Mouse (Mus musculus): ENCODE results near the gene Pla2g5. TPM values are rescaled to one million over a fixed set of nuclear protein-coding genes. Genes with fewer than 3 reads are reported as not detected.

The Pla2g5 gene
- polyA plus RNA-seq, 1 experiment: 43.7 TPM

DNA sequence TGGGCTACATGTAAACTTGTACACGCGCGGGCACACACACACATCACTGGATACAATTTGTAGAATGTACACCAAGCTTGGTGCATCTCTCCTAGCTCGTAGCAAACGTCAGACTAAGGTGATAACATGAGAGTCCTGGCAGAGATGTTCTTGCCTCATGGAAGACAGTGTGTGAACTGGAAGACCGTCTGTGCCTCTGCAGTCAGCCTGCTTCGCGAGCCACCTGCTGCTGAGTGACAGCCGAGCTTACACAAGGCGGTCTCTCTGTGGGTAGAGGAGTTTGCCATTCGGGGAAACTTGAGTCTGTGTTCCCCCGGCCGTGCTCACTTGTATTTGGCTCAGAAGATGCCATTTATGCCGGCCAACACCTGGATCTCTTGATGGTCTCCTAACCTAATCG is 4.8 kb downstream of the Pla2g5 start:
- 70% methylated on average over 15 of the region's 15 CpGs for WGBS
- H3K4me1 ChIP-seq (ENCODE audit: control insufficient read depth, insufficient read depth, insufficient read length): no peaks in the 10 kb centered on the region
- H3K27me3 ChIP-seq (ENCODE audit: control insufficient read depth, insufficient read depth, low read length): no peaks in the 10 kb centered on the region
- no peaks in the 10 kb centered on the region for H3K36me3 ChIP-seq (ENCODE audit: control insufficient read depth, insufficient read depth, low read length)
- no peak overlapping the region for H3K27ac ChIP-seq (ENCODE audit: insufficient read depth, low read length)
- TF ChIP-seq CTCF (IDR thresholded peaks at IDR 0.05; ENCODE audit: extremely low read depth, insufficient read depth, insufficient read length, insufficient replicate concordance) (no peak), POLR2A (IDR thresholded peaks at IDR 0.05; ENCODE audit: low read depth, low read length) (no peak)
- H3K4me3 ChIP-seq (ENCODE audit: extremely low read depth, insufficient read depth, insufficient read length): no peak overlapping the region
- no peak for DNase-seq (ENCODE audit: low read depth in 1 of 2, low spot score in 2 of 2)

- no peak for TF ChIP-seq CTCF (IDR thresholded peaks at IDR 0.05; ENCODE audit: extremely low read depth, insufficient read depth, insufficient read length, insufficient replicate concordance)
- no peak for TF ChIP-seq POLR2A (IDR thresholded peaks at IDR 0.05; ENCODE audit: low read depth, low read length)
- H3K4me3 ChIP-seq (ENCODE audit: extremely low read depth, insufficient read depth, insufficient read length): no peak overlapping the region
- H3K4me1 ChIP-seq (ENCODE audit: control insufficient read depth, insufficient read depth, insufficient read length): no peaks in the 10 kb centered on the region
- 19% methylated on average over 10 of the region's 10 CpGs for WGBS
- no peak overlapping the region for H3K27ac ChIP-seq (ENCODE audit: insufficient read depth, low read length)
- DNase-seq (ENCODE audit: low read depth in 1 of 2, low spot score in 2 of 2): no peak
- H3K27me3 ChIP-seq (ENCODE audit: control insufficient read depth, insufficient read depth, low read length): no peaks in the 10 kb centered on the region
- H3K36me3 ChIP-seq (ENCODE audit: control insufficient read depth, insufficient read depth, low read length): no peaks in the 10 kb centered on the region
Measured at GRCm38 (mm10) chr4:138857576-138857975, 5.7 kb downstream of the Pla2g5 start.

GRCm38 (mm10) chr4:138856491-138856890 is 6.8 kb downstream of the Pla2g5 start:
- H3K36me3 ChIP-seq (ENCODE audit: control insufficient read depth, insufficient read depth, low read length): no peaks in the 10 kb centered on the region
- H3K27ac ChIP-seq (ENCODE audit: insufficient read depth, low read length): no peak overlapping the region
- no peaks in the 10 kb centered on the region for H3K27me3 ChIP-seq (ENCODE audit: control insufficient read depth, insufficient read depth, low read length)
- peak; percentile 60; the same call in 1 of the 2 replicates for TF ChIP-seq CTCF (IDR thresholded peaks at IDR 0.05; ENCODE audit: extremely low read depth, insufficient read depth, insufficient read length, insufficient replicate concordance)
- no peak for TF ChIP-seq POLR2A (IDR thresholded peaks at IDR 0.05; ENCODE audit: low read depth, low read length)
- WGBS: 21% methylated on average over 7 of the region's 7 CpGs
- DNase-seq (ENCODE audit: low read depth in 1 of 2, low spot score in 2 of 2): peak; percentile 20 to 37
- no peak overlapping the region for H3K4me3 ChIP-seq (ENCODE audit: extremely low read depth, insufficient read depth, insufficient read length)
- no peaks in the 10 kb centered on the region for H3K4me1 ChIP-seq (ENCODE audit: control insufficient read depth, insufficient read depth, insufficient read length)

- H3K27ac ChIP-seq (ENCODE audit: insufficient read depth, low read length): no peak overlapping the region
- no peaks in the 10 kb centered on the region for H3K4me1 ChIP-seq (ENCODE audit: control insufficient read depth, insufficient read depth, insufficient read length)
- no peak overlapping the region for H3K4me3 ChIP-seq (ENCODE audit: extremely low read depth, insufficient read depth, insufficient read length)
- WGBS: 87% methylated on average over 9 of the region's 9 CpGs
- no peaks in the 10 kb centered on the region for H3K36me3 ChIP-seq (ENCODE audit: control insufficient read depth, insufficient read depth, low read length)
- TF ChIP-seq CTCF (IDR thresholded peaks at IDR 0.05; ENCODE audit: extremely low read depth, insufficient read depth, insufficient read length, insufficient replicate concordance) (no peak), POLR2A (IDR thresholded peaks at IDR 0.05; ENCODE audit: low read depth, low read length) (no peak)
- H3K27me3 ChIP-seq (ENCODE audit: control insufficient read depth, insufficient read depth, low read length): no peaks in the 10 kb centered on the region
- no peak for DNase-seq (ENCODE audit: low read depth in 1 of 2, low spot score in 2 of 2)
Measured at GRCm38 (mm10) chr4:138855092-138855632, 8.1 kb downstream of the Pla2g5 start.

DNA sequence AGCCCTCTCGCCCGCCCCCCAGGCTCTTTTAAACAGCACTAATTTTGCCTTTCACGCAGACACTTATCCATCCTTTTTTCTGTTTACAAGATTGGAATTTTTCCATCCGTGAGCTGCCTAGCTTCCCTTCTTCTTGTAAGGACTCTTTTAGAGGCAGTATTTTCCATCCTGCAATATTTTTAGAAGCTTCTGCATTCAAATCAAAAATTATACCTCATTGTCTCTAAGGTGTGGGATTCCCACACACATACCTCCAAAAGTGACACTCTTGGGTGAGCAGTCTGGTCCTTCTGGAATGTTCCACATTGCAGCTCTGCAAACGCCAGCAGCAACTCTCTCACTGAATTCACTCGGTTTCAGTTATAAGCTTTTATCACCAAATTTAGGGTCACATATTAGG is 10.3 kb downstream of the Pla2g5 start:
- no peaks in the 10 kb centered on the region for H3K4me1 ChIP-seq (ENCODE audit: control insufficient read depth, insufficient read depth, insufficient read length)
- TF ChIP-seq POLR2A (IDR thresholded peaks at IDR 0.05; ENCODE audit: low read depth, low read length) (no peak), CTCF (IDR thresholded peaks at IDR 0.05; ENCODE audit: extremely low read depth, insufficient read depth, insufficient read length, insufficient replicate concordance) (no peak)
- H3K36me3 ChIP-seq (ENCODE audit: control insufficient read depth, insufficient read depth, low read length): no peaks in the 10 kb centered on the region
- DNase-seq (ENCODE audit: low read depth in 1 of 2, low spot score in 2 of 2): no peak
- H3K27ac ChIP-seq (ENCODE audit: insufficient read depth, low read length): no peak overlapping the region
- H3K4me3 ChIP-seq (ENCODE audit: extremely low read depth, insufficient read depth, insufficient read length): no peak overlapping the region
- 76% methylated on average over 6 of the region's 6 CpGs for WGBS
- no peaks in the 10 kb centered on the region for H3K27me3 ChIP-seq (ENCODE audit: control insufficient read depth, insufficient read depth, low read length)

GRCm38 (mm10) chr4:138851463-138851862 is 11.8 kb downstream of the Pla2g5 start:
- H3K4me1 ChIP-seq (ENCODE audit: control insufficient read depth, insufficient read depth, insufficient read length): no peaks in the 10 kb centered on the region
- TF ChIP-seq CTCF (IDR thresholded peaks at IDR 0.05; ENCODE audit: extremely low read depth, insufficient read depth, insufficient read length, insufficient replicate concordance): peak; percentile 89; the same call in 1 of the 2 replicates
- no peak for TF ChIP-seq POLR2A (IDR thresholded peaks at IDR 0.05; ENCODE audit: low read depth, low read length)
- DNase-seq (ENCODE audit: low read depth in 1 of 2, low spot score in 2 of 2): peak; percentile 12 to 36
- H3K36me3 ChIP-seq (ENCODE audit: control insufficient read depth, insufficient read depth, low read length): no peaks in the 10 kb centered on the region
- WGBS: 7% methylated on average over 4 of the region's 4 CpGs
- H3K27ac ChIP-seq (ENCODE audit: insufficient read depth, low read length): no peak overlapping the region
- H3K27me3 ChIP-seq (ENCODE audit: control insufficient read depth, insufficient read depth, low read length): no peaks in the 10 kb centered on the region
- no peak overlapping the region for H3K4me3 ChIP-seq (ENCODE audit: extremely low read depth, insufficient read depth, insufficient read length)

DNA sequence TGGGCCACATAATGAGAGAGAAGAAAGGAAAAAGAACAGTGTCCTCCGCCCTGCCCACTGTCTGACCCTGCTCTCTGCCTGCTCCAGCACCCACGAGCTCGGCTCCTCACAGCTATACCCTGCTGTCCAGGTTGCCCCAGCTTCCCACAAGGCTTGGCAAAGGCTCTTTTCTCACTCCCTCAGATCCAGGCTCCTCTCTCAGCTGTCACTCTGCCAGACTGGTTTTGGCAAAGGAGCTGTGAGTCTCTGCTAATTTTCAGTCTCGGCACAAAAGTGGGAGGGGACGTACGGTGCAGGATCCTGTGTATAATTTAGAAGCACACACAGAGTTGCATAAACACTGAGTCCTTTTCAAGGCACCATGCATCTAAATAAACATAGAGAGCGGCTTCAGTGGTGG is 21.9 kb downstream of the Pla2g5 start:
- no peak for DNase-seq (ENCODE audit: low read depth in 1 of 2, low spot score in 2 of 2)
- WGBS: 91% methylated on average over 7 of the region's 7 CpGs
- Histone ChIP-seq H3K27ac (ENCODE audit: insufficient read depth, low read length) (no peak overlapping the region), H3K27me3 (ENCODE audit: control insufficient read depth, insufficient read depth, low read length) (no peaks in the 10 kb centered on the region), H3K4me3 (ENCODE audit: extremely low read depth, insufficient read depth, insufficient read length) (no peak overlapping the region), H3K36me3 (ENCODE audit: control insufficient read depth, insufficient read depth, low read length) (no peaks in the 10 kb centered on the region), H3K4me1 (ENCODE audit: control insufficient read depth, insufficient read depth, insufficient read length) (no peaks in the 10 kb centered on the region)
- TF ChIP-seq CTCF (IDR thresholded peaks at IDR 0.05; ENCODE audit: extremely low read depth, insufficient read depth, insufficient read length, insufficient replicate concordance) (no peak), POLR2A (IDR thresholded peaks at IDR 0.05; ENCODE audit: low read depth, low read length) (no peak)
